Mouse (Mus musculus) liver, embryonic 15.5 days (tissue): ENCODE data around the gene Gm20388. TPM values are rescaled to one million over a fixed set of nuclear protein-coding genes. Genes with fewer than 3 reads are reported as not detected.

Experiments used
- ATAC-seq: fragments of 200-750 bp; cut with Nextera tagmentation; 2 replicates; pipeline ENCODE4 v1.8.0; 2017; ENCODE audit warnings: moderate number of reproducible peaks, mild to moderate bottlenecking, moderate library complexity; ENCODE audit not compliant: insufficient read depth
- H3K27ac ChIP-seq: fragments of 300-500 bp; sonication (generic); replicated peaks from 2 replicates; pipeline ENCODE4 v1.5.1; 2015; ENCODE audit warnings: mild to moderate bottlenecking, inconsistent platforms
- H3K27me3 ChIP-seq: fragments of 300-500 bp; sonication (generic); 2 replicates; pipeline ENCODE4 v1.6.1; 2015; ENCODE audit warnings: mild to moderate bottlenecking, inconsistent platforms
- H3K36me3 ChIP-seq: fragments of 300-500 bp; sonication (generic); replicated peaks from 2 replicates; pipeline ENCODE4 v1.6.1; 2015; ENCODE audit warnings: moderate library complexity, mild to moderate bottlenecking, inconsistent platforms
- H3K4me1 ChIP-seq: fragments of 300-500 bp; sonication (generic); replicated peaks from 2 replicates; pipeline ENCODE4 v1.6.1; 2015; ENCODE audit warnings: inconsistent platforms
- H3K4me2 ChIP-seq: fragments of 300-500 bp; sonication (generic); 2 replicates; pipeline ENCODE4 v1.6.1; 2015; ENCODE audit warnings: moderate library complexity, mild to moderate bottlenecking, inconsistent platforms
- H3K4me3 ChIP-seq: fragments of 300-500 bp; sonication (generic); replicated peaks from 2 replicates; pipeline ENCODE4 v1.5.1; 2015; ENCODE audit warnings: mild to moderate bottlenecking, inconsistent platforms
- H3K9ac ChIP-seq: fragments of 300-500 bp; sonication (generic); 2 replicates; pipeline ENCODE4 v1.6.1; 2015; ENCODE audit warnings: moderate library complexity, mild to moderate bottlenecking, inconsistent platforms
- H3K9me3 ChIP-seq: fragments of 300-500 bp; sonication (generic); replicated peaks from 2 replicates; pipeline ENCODE4 v1.6.1; 2016; ENCODE audit warnings: inconsistent platforms
- WGBS: fragments of 180-500 bp; shearing (Covaris S2); methylation state at CpG from one replicate; pipeline ENCODE4 v1.1.7; 2015; ENCODE audit warnings: mixed read lengths; ENCODE audit not compliant: insufficient replicate concordance; 5-methylcytosine and 5-hydroxymethylcytosine counted together
- polyA plus RNA-seq: library from polyadenylated mRNA; unstranded; fragments of >200 nt; fragmentation: Nextera tagmentation; extraction: Ambion mirVana; gene quantifications from 2 replicates; pipeline ENCODE4 v1.2.1, GENCODE M21; 2015

The Gm20388 gene
- polyA plus RNA-seq, 1 experiment from 2014 or later, result not detected

DNA sequence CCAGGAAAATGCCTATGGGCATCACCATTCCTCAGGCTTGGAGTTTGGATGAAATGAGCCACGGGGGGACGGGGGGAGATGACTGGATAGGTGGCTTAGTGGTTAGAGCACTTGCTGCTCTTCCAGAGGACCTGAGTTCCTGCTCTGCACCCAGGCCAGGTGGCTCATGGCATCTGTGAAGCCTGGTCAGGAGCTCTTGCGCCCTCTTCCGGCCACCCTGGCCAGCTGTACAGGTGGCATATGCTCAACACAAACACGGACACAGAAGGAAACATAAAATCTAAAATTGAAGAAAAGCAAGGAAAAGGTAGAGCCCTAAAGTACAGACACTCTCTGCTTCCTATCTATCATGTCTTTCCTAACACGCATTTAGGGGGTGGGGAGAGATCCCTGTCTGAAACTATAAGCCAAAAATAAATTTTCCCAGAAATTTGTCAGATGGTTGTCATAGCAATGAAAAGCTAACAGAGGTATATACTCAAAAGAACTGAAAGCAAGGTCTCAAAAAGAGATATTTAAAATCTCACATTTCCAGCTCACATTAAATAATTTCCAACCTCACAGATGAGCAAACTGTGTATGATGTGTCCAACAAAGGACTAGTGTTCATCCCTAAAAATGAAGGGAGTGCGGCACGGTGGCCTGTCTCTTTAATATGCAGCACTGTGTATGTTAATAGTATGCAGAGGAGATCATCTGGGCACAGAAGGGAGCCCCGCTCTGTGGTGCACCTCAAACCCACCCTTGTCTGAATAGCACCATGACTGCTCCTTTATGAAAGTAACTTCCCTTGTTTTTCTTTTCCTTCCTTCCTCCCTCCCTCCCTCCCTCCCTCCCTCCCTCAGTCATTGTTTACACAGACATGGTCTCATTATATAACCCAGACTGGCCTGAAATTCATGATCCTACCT, 3032.4 kb downstream of the Gm20388 start:
- 68% methylated on average over 9 of the region's 9 CpGs for WGBS
- Histone ChIP-seq H3K4me3 (no peak overlapping the region), H3K27me3 (no peaks in the 10 kb centered on the region), H3K36me3 (no peaks in the 10 kb centered on the region; the same call in 1 of the 2 replicates), H3K4me1 (peaks cover 53% of the 10 kb centered on the region), H3K27ac (no peak overlapping the region), H3K4me2 (no peak overlapping the region), H3K9me3 (no peaks in the 10 kb centered on the region), H3K9ac (no peak overlapping the region)
- ATAC-seq, result no peak

DNA sequence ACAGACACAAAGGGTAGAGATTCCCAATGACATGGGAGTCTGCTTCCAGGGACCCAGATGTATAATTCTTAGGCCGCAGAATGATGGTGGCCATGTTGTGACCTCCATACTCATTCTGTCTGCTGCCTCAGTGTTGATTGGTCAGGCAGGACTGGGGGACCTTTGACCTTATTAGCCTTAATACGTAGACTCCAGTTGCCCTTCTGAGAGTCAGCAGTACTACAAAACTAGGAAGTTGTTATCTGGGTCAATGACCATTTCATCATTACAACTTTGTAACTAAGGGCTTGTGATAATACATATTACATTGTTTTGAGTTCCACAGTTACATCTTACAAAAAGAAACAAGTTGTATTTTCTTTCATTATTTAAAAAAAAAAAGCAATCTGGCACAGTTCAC, 3035.1 kb downstream of the Gm20388 start:
- Histone ChIP-seq H3K9ac (no peak overlapping the region), H3K4me3 (no peak overlapping the region), H3K36me3 (no peaks in the 10 kb centered on the region; the same call in 1 of the 2 replicates), H3K4me2 (no peak overlapping the region), H3K27ac (no peak overlapping the region), H3K9me3 (no peaks in the 10 kb centered on the region), H3K27me3 (no peaks in the 10 kb centered on the region), H3K4me1 (peaks cover 45% of the 10 kb centered on the region)
- WGBS, result 71% methylated on average over 2 of the region's 2 CpGs
- no peak for ATAC-seq

- Histone ChIP-seq H3K27ac (no peak overlapping the region), H3K27me3 (no peaks in the 10 kb centered on the region), H3K4me3 (no peak overlapping the region), H3K4me1 (peaks cover 58% of the 10 kb centered on the region), H3K9me3 (no peaks in the 10 kb centered on the region), H3K9ac (no peak overlapping the region), H3K36me3 (no peaks in the 10 kb centered on the region), H3K4me2 (no peak overlapping the region)
- 70% methylated on average over 5 of the region's 5 CpGs for WGBS
- ATAC-seq, result no peak
Observed at GRCm38 (mm10) chr8:122949701-122950100, 3039.1 kb downstream of the Gm20388 start.

DNA sequence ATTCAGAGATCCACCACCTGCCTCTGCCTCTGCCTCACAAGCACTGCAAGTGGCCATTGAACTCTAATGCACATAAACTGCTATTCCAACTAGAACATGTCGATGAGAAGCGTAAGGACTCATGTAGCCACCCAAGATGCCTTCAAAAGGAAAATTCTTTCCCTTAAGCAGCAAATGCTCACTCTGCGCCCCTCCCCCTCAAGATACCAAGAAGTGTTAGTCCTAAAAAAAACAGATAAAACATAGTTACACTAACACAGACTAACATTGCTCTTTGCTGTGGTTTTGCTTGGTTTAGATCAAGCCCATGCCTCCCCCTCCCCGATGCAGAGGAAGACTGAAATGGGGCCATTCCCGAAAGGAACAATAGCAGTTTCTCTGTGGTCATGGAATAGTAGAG, 3040.8 kb downstream of the Gm20388 start:
- Histone ChIP-seq H3K9me3 (no peaks in the 10 kb centered on the region), H3K27ac (no peak overlapping the region), H3K27me3 (no peaks in the 10 kb centered on the region), H3K4me1 (peaks cover 67% of the 10 kb centered on the region), H3K4me3 (no peak overlapping the region), H3K4me2 (no peak overlapping the region), H3K36me3 (no peaks in the 10 kb centered on the region), H3K9ac (no peak overlapping the region)
- no peak for ATAC-seq
- WGBS, result 67% methylated on average over 5 of the region's 5 CpGs

DNA sequence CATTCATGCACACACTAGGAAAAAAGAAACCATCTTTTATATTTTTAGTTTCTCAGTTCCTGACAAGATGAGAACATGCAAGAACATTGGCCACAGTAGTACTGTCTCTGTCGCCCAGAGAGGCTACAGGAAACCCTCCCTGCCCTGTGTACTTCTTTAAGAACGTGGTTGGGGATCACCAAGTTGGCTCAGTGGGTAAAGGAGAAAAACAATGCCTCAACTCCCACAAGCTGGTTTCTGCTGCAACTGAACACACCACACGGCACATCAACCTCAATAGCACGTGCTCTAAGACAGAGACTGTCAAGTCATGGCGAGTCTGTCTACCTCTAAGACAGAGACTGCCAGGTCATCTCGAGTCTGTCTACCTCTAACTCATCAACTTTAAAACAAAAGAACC, 3042.4 kb downstream of the Gm20388 start:
- no peaks in the 10 kb centered on the region for H3K9me3 ChIP-seq
- 37% methylated on average over 6 of the region's 6 CpGs for WGBS
- H3K4me3 ChIP-seq, result no peak overlapping the region
- H3K27ac ChIP-seq, result no peak overlapping the region
- no peak for ATAC-seq
- H3K27me3 ChIP-seq, result no peaks in the 10 kb centered on the region
- peaks cover 77% of the 10 kb centered on the region for H3K4me1 ChIP-seq
- H3K4me2 ChIP-seq, result no peak overlapping the region
- no peak overlapping the region for H3K9ac ChIP-seq
- no peaks in the 10 kb centered on the region for H3K36me3 ChIP-seq

GRCm38 (mm10) chr8:122954090-122954799, 3043.6 kb downstream of the Gm20388 start:
- H3K27ac ChIP-seq, result 0 out of 2 replicates have a peak overlapping the region, but pooled peaks have one; percentile 31
- no peak overlapping the region for H3K4me3 ChIP-seq
- H3K9ac ChIP-seq, result no peak overlapping the region
- H3K27me3 ChIP-seq, result no peaks in the 10 kb centered on the region
- H3K9me3 ChIP-seq, result no peaks in the 10 kb centered on the region
- no peak overlapping the region for H3K4me2 ChIP-seq
- peaks cover 83% of the 10 kb centered on the region for H3K4me1 ChIP-seq
- ATAC-seq, result no peak
- no peaks in the 10 kb centered on the region for H3K36me3 ChIP-seq
- 29% methylated on average over 3 of the region's 3 CpGs for WGBS

- no peaks in the 10 kb centered on the region for H3K36me3 ChIP-seq
- ATAC-seq, result no peak
- no peak overlapping the region for H3K27ac ChIP-seq
- H3K4me3 ChIP-seq, result no peak overlapping the region
- no peaks in the 10 kb centered on the region for H3K9me3 ChIP-seq
- H3K4me2 ChIP-seq, result no peak overlapping the region
- peaks cover 80% of the 10 kb centered on the region for H3K4me1 ChIP-seq
- no peaks in the 10 kb centered on the region for H3K27me3 ChIP-seq
- H3K9ac ChIP-seq, result no peak overlapping the region
Observed at GRCm38 (mm10) chr8:122955195-122955594, 3044.6 kb downstream of the Gm20388 start.

GRCm38 (mm10) chr8:122955997-122956396, 3045.4 kb downstream of the Gm20388 start:
- ATAC-seq, result peak; percentile 60

DNA sequence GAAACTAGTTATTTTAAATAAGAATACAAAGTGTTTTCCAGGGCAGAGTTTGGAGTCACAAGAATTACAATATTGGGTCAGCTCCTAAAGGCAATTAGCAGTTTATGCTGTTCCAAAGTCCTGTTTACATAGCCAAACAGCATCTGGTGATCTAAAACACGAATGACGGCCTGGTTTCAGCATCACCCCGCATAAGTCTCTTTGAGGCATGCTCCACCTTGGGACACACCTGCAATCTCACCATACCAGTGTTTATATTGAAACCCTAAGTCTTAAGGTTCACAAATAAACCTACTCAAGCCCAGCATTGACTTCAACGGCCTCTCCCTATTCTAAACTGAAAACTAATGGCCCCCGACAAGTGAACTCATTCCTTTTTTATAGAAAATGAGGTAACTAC, 3049.7 kb downstream of the Gm20388 start:
- H3K9me3 ChIP-seq, result no peaks in the 10 kb centered on the region
- no peak overlapping the region for H3K9ac ChIP-seq
- H3K27me3 ChIP-seq, result no peaks in the 10 kb centered on the region
- H3K4me1 ChIP-seq, result peaks cover 83% of the 10 kb centered on the region
- H3K27ac ChIP-seq, result 0 out of 2 replicates have a peak overlapping the region, but pooled peaks have one; percentile 41
- H3K4me3 ChIP-seq, result no peak overlapping the region
- no peak for ATAC-seq
- WGBS, result 65% methylated on average over 5 of the region's 5 CpGs
- H3K36me3 ChIP-seq, result no peaks in the 10 kb centered on the region
- no peak overlapping the region for H3K4me2 ChIP-seq

More at GRCm38 (mm10) chr8:122955997-122956396, 3045.4 kb downstream of the Gm20388 start:
- Histone ChIP-seq H3K36me3 (no peaks in the 10 kb centered on the region), H3K4me1 (peaks cover 87% of the 10 kb centered on the region), H3K9me3 (no peaks in the 10 kb centered on the region), H3K27me3 (no peaks in the 10 kb centered on the region), H3K9ac (no peak overlapping the region), H3K4me2 (peak overlapping the region; percentile 35), H3K4me3 (no peak overlapping the region), H3K27ac (0 out of 2 replicates have a peak overlapping the region, but pooled peaks have one; percentile 10)
- WGBS, result 54% methylated on average over 3 of the region's 3 CpGs

GRCm38 (mm10) chr8:122960932-122961331, 3050.3 kb downstream of the Gm20388 start:
- H3K36me3 ChIP-seq, result no peaks in the 10 kb centered on the region
- peak; percentile 84 for ATAC-seq
- 3% methylated on average over 1 of the region's 1 CpGs for WGBS
- H3K4me3 ChIP-seq, result no peak overlapping the region
- H3K27ac ChIP-seq, result peak overlapping the region; percentile 51
- H3K27me3 ChIP-seq, result no peaks in the 10 kb centered on the region
- H3K9me3 ChIP-seq, result no peaks in the 10 kb centered on the region
- H3K4me1 ChIP-seq, result peaks cover 81% of the 10 kb centered on the region
- H3K4me2 ChIP-seq, result peak overlapping the region; percentile 32
- no peak overlapping the region for H3K9ac ChIP-seq

DNA sequence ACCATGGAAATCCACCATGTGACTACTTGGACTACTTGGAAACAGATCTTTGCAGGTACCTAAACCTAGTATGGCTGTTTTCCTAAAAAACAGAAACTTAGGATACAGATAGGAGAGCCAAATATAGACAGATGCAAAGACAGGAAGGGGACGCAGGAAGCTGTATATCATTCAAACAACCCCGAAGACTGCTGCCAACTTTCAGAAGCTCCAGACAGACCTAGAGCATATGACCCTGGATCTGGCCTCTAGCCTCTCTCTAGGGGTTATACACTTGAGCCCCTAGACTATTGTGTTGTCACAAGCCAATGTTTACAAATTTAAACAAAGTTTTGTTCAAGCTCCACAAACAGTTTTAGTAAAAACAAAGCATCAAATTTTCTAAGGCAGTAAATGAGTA, 3050.8 kb downstream of the Gm20388 start:
- peak overlapping the region; percentile 32; the same call in 1 of the 2 replicates for H3K4me2 ChIP-seq

More for the DNA sequence above, 3050.8 kb downstream of the Gm20388 start:
- Histone ChIP-seq H3K27ac (peak overlapping the region; percentile 51), H3K9me3 (no peaks in the 10 kb centered on the region), H3K27me3 (no peaks in the 10 kb centered on the region), H3K9ac (peak overlapping the region; percentile 7; the same call in 1 of the 2 replicates), H3K36me3 (no peaks in the 10 kb centered on the region), H3K4me1 (peaks cover 76% of the 10 kb centered on the region), H3K4me3 (no peak overlapping the region)
- ATAC-seq, result 0 out of 2 replicates have a peak, but pooled peaks have one; percentile 22
- 6% methylated on average over 2 of the region's 2 CpGs for WGBS
